Mouse (Mus musculus): ENCODE results near the gene Ninl. TPM values are rescaled to one million over a fixed set of nuclear protein-coding genes. Genes with fewer than 3 reads are reported as not detected.

The Ninl gene
- polyA plus RNA-seq, 1 experiment from 2014 or later: 5.0 TPM

- Histone ChIP-seq H3K27ac (replicated peaks; ENCODE audit: low read depth, low read length) (no peak overlapping the region), H3K4me1 (ENCODE audit: control insufficient read depth, insufficient read depth, low read length) (peaks cover 7% of the 10 kb centered on the region), H3K4me2 (ENCODE audit: low read length) (no peak overlapping the region), H3K4me3 (replicated peaks; ENCODE audit: low read depth, low read length) (no peak overlapping the region), H3K36me3 (ENCODE audit: control insufficient read depth, insufficient read depth, low read length) (peaks cover under 1% of the 10 kb centered on the region; the same call in 1 of the 2 replicates), H3K27me3 (ENCODE audit: control insufficient read depth, insufficient read depth, low read length) (no peaks in the 10 kb centered on the region), H3K9ac (replicated peaks; ENCODE audit: low read length) (no peak overlapping the region), H3K9me3 (ENCODE audit: control insufficient read depth, low read length) (no peaks in the 10 kb centered on the region)
- WGBS: 94% methylated on average over 3 of the region's 3 CpGs
- ATAC-seq (ENCODE audit: low FRiP score, low TSS enrichment): no peak
- no peak for DNase-seq
Observed at GRCm38 (mm10) chr2:151034435-151034834, 4.7 kb downstream of the Ninl start.

- Histone ChIP-seq H3K36me3 (ENCODE audit: control insufficient read depth, insufficient read depth, low read length) (no peaks in the 10 kb centered on the region), H3K27ac (replicated peaks; ENCODE audit: low read depth, low read length) (no peak overlapping the region), H3K9ac (replicated peaks; ENCODE audit: low read length) (no peak overlapping the region), H3K4me2 (ENCODE audit: low read length) (no peak overlapping the region), H3K4me3 (replicated peaks; ENCODE audit: low read depth, low read length) (no peak overlapping the region), H3K27me3 (ENCODE audit: control insufficient read depth, insufficient read depth, low read length) (no peaks in the 10 kb centered on the region), H3K4me1 (ENCODE audit: control insufficient read depth, insufficient read depth, low read length) (no peaks in the 10 kb centered on the region), H3K9me3 (ENCODE audit: control insufficient read depth, low read length) (no peaks in the 10 kb centered on the region)
- DNase-seq (no peak), ATAC-seq (ENCODE audit: low FRiP score, low TSS enrichment) (no peak)
- 92% methylated on average over 10 of the region's 10 CpGs for WGBS
Observed at GRCm38 (mm10) chr2:151021158-151021557, 18.0 kb downstream of the Ninl start.

- no peak for DNase-seq
- H3K9me3 ChIP-seq (ENCODE audit: control insufficient read depth, low read length): no peaks in the 10 kb centered on the region
- H3K36me3 ChIP-seq (ENCODE audit: control insufficient read depth, insufficient read depth, low read length): no peaks in the 10 kb centered on the region
- H3K27ac ChIP-seq (replicated peaks; ENCODE audit: low read depth, low read length): no peak overlapping the region
- no peak for ATAC-seq (ENCODE audit: low FRiP score, low TSS enrichment)
- H3K4me1 ChIP-seq (ENCODE audit: control insufficient read depth, insufficient read depth, low read length): no peaks in the 10 kb centered on the region
- no peak overlapping the region for H3K4me3 ChIP-seq (replicated peaks; ENCODE audit: low read depth, low read length)
- no peak overlapping the region for H3K4me2 ChIP-seq (ENCODE audit: low read length)
- H3K27me3 ChIP-seq (ENCODE audit: control insufficient read depth, insufficient read depth, low read length): no peaks in the 10 kb centered on the region
- WGBS: 88% methylated on average over 2 of the region's 2 CpGs
- no peak overlapping the region for H3K9ac ChIP-seq (replicated peaks; ENCODE audit: low read length)
Observed at GRCm38 (mm10) chr2:151015316-151015715, 23.9 kb downstream of the Ninl start.

- Histone ChIP-seq H3K36me3 (ENCODE audit: control insufficient read depth, insufficient read depth, low read length) (no peaks in the 10 kb centered on the region), H3K27ac (replicated peaks; ENCODE audit: low read depth, low read length) (no peak overlapping the region), H3K27me3 (ENCODE audit: control insufficient read depth, insufficient read depth, low read length) (no peaks in the 10 kb centered on the region), H3K4me1 (ENCODE audit: control insufficient read depth, insufficient read depth, low read length) (peaks cover 4% of the 10 kb centered on the region; the same call in 1 of the 2 replicates), H3K4me2 (ENCODE audit: low read length) (no peak overlapping the region), H3K4me3 (replicated peaks; ENCODE audit: low read depth, low read length) (no peak overlapping the region), H3K9ac (replicated peaks; ENCODE audit: low read length) (no peak overlapping the region), H3K9me3 (ENCODE audit: control insufficient read depth, low read length) (no peaks in the 10 kb centered on the region)
- no peak for DNase-seq
- no peak for ATAC-seq (ENCODE audit: low FRiP score, low TSS enrichment)
- WGBS: 81% methylated on average over 1 of the region's 1 CpGs
Observed at GRCm38 (mm10) chr2:151011273-151011672, 27.9 kb downstream of the Ninl start.

- H3K27me3 ChIP-seq (ENCODE audit: control insufficient read depth, insufficient read depth, low read length): no peaks in the 10 kb centered on the region
- peak overlapping the region; percentile 64 for H3K4me2 ChIP-seq (ENCODE audit: low read length)
- no peaks in the 10 kb centered on the region for H3K9me3 ChIP-seq (ENCODE audit: control insufficient read depth, low read length)
- peaks cover 4% of the 10 kb centered on the region; the same call in 1 of the 2 replicates for H3K4me1 ChIP-seq (ENCODE audit: control insufficient read depth, insufficient read depth, low read length)
- peak overlapping the region; percentile 86 for H3K9ac ChIP-seq (replicated peaks; ENCODE audit: low read length)
- ATAC-seq (ENCODE audit: low FRiP score, low TSS enrichment): peak; percentile 7; the same call in 1 of the 2 replicates
- H3K27ac ChIP-seq (replicated peaks; ENCODE audit: low read depth, low read length): no peak overlapping the region
- WGBS: 88% methylated on average over 1 of the region's 1 CpGs
- no peak for DNase-seq
- H3K4me3 ChIP-seq (replicated peaks; ENCODE audit: low read depth, low read length): peak overlapping the region; percentile 66
- no peaks in the 10 kb centered on the region for H3K36me3 ChIP-seq (ENCODE audit: control insufficient read depth, insufficient read depth, low read length)
Observed at GRCm38 (mm10) chr2:151009515-151010085, 29.6 kb downstream of the Ninl start.

- Histone ChIP-seq H3K9ac (replicated peaks; ENCODE audit: low read length) (peak overlapping the region; percentile 86), H3K27me3 (ENCODE audit: control insufficient read depth, insufficient read depth, low read length) (no peaks in the 10 kb centered on the region), H3K36me3 (ENCODE audit: control insufficient read depth, insufficient read depth, low read length) (no peaks in the 10 kb centered on the region), H3K4me1 (ENCODE audit: control insufficient read depth, insufficient read depth, low read length) (peaks cover 4% of the 10 kb centered on the region; the same call in 1 of the 2 replicates), H3K4me2 (ENCODE audit: low read length) (peak overlapping the region; percentile 64), H3K9me3 (ENCODE audit: control insufficient read depth, low read length) (no peaks in the 10 kb centered on the region), H3K27ac (replicated peaks; ENCODE audit: low read depth, low read length) (peak overlapping the region; percentile 68), H3K4me3 (replicated peaks; ENCODE audit: low read depth, low read length) (peak overlapping the region; percentile 66)
- DNase-seq (peak; percentile 88), ATAC-seq (ENCODE audit: low FRiP score, low TSS enrichment) (peak; percentile 96)
- under 1% methylated on average over 57 of the region's 57 CpGs for WGBS
Observed at GRCm38 (mm10) chr2:151008939-151009509, 30.2 kb downstream of the Ninl start.

GRCm38 (mm10) chr2:151008517-151008932 is 30.7 kb downstream of the Ninl start:
- H3K4me1 ChIP-seq (ENCODE audit: control insufficient read depth, insufficient read depth, low read length): peaks cover 4% of the 10 kb centered on the region; the same call in 1 of the 2 replicates
- H3K9me3 ChIP-seq (ENCODE audit: control insufficient read depth, low read length): no peaks in the 10 kb centered on the region
- ATAC-seq (ENCODE audit: low FRiP score, low TSS enrichment): peak; percentile 61; the same call in 1 of the 2 replicates
- H3K4me2 ChIP-seq (ENCODE audit: low read length): peak overlapping the region; percentile 64
- H3K36me3 ChIP-seq (ENCODE audit: control insufficient read depth, insufficient read depth, low read length): no peaks in the 10 kb centered on the region
- peak overlapping the region; percentile 68 for H3K27ac ChIP-seq (replicated peaks; ENCODE audit: low read depth, low read length)
- no peaks in the 10 kb centered on the region for H3K27me3 ChIP-seq (ENCODE audit: control insufficient read depth, insufficient read depth, low read length)
- under 1% methylated on average over 21 of the region's 21 CpGs for WGBS
- H3K9ac ChIP-seq (replicated peaks; ENCODE audit: low read length): peak overlapping the region; percentile 86
- peak overlapping the region; percentile 66 for H3K4me3 ChIP-seq (replicated peaks; ENCODE audit: low read depth, low read length)
- no peak for DNase-seq

GRCm38 (mm10) chr2:151008006-151008405 is 31.2 kb downstream of the Ninl start:
- Histone ChIP-seq H3K27me3 (ENCODE audit: control insufficient read depth, insufficient read depth, low read length) (no peaks in the 10 kb centered on the region), H3K4me1 (ENCODE audit: control insufficient read depth, insufficient read depth, low read length) (peaks cover 4% of the 10 kb centered on the region; the same call in 1 of the 2 replicates), H3K9ac (replicated peaks; ENCODE audit: low read length) (peak overlapping the region; percentile 86; the same call in 1 of the 2 replicates), H3K9me3 (ENCODE audit: control insufficient read depth, low read length) (no peaks in the 10 kb centered on the region), H3K36me3 (ENCODE audit: control insufficient read depth, insufficient read depth, low read length) (no peaks in the 10 kb centered on the region), H3K27ac (replicated peaks; ENCODE audit: low read depth, low read length) (no peak overlapping the region), H3K4me2 (ENCODE audit: low read length) (peak overlapping the region; percentile 64), H3K4me3 (replicated peaks; ENCODE audit: low read depth, low read length) (peak overlapping the region; percentile 66)
- ATAC-seq (ENCODE audit: low FRiP score, low TSS enrichment) (no peak), DNase-seq (no peak)
- WGBS: 43% methylated on average over 6 of the region's 6 CpGs
